Mouse (Mus musculus) kidney, postnatal 14 days (tissue): Measurements from ENCODE around the gene Gpd2.

Experiments
- DNase-seq: peaks from one replicate; pipeline ENCODE4 v3.0.0; 2022; ENCODE audit warnings: mixed read lengths

Gpd2 gene

DNA sequence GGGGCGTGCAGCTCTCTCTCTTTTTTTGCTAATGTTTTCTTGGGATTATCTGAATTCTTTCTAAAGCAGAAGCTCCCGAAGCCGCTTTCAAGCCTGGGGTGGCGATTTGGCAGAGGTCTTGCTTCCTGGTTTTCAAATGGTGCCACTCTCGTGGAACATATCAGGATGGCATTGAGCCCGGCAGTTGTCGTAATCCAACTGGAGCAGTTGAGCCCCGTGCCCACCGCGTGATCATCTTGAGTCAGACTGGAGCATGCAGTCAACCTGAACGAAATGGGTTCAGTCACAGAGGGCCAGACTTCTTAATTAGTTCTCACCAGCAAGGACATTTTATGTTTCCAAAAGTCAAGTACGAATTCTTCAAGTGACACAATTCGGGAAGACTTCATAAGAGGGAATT, 158.6 kb downstream of the Gpd2 start:
- peak; percentile 7 for DNase-seq

DNA sequence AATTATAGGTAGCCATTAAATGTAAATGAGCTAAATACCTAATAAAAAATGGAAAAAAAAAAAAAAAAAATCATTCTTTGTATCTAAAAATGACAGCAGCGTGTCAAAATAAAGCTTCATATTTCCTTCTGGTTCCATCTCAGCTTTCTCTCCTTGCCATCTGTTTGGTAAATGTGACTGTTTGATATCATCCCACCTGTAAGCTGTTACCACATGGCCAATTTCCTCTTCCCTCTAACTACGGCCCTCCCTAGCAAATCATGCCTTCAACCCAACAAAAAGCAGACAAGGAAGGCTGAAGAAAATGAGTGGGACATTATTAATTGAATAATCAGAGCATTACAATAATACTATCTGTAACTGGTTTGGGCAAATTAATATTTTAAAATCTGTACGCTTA, 160.3 kb downstream of the Gpd2 start:
- DNase-seq: no peak

DNA sequence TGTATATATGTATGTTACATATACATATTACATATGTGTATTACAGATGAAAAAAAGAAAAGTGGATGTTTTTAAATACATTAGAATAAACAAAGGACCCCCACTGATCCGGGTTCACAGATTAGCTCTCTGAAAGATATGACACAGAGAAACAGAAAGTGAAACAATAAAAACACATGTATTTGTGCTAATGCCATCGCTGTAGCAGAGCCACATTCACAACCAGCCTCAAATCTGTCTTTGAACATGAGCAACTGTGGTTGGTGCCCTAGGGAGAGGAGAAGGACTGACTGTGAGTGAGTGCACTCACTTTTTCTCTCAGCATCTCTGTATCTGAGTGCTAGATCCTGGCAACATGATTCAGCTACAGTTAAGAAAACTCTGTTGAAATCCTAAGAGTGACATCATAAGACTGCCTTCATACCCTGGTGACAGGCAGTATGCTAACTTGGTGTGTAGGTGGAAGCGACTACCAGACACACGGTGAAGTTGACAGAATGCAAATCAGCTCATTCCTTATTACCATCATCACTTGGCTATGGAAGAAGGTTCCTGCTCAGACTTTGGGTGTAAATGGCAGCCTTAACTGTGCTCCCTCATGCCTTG, 170.1 kb downstream of the Gpd2 start:
- DNase-seq: no peak

DNA sequence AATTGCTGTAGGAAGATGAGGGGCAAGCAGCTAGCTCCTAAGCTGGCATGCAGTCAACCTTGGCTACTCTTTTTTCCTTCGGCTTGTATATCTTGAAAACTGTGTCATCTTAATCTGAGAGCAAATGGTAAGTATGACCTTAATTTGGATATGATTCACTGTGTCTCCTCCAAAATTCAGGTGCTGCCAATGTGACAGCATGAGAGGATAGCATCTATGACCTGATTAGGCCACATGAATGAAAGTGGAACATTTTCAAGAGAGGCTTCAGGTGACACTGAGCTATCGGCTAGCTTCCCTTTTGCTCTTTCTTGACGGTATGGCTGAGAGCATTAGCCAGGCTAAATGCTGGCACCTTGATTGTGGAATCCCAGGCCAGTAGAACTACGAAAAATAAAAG, 171.0 kb downstream of the Gpd2 start:
- DNase-seq: no peak

DNA sequence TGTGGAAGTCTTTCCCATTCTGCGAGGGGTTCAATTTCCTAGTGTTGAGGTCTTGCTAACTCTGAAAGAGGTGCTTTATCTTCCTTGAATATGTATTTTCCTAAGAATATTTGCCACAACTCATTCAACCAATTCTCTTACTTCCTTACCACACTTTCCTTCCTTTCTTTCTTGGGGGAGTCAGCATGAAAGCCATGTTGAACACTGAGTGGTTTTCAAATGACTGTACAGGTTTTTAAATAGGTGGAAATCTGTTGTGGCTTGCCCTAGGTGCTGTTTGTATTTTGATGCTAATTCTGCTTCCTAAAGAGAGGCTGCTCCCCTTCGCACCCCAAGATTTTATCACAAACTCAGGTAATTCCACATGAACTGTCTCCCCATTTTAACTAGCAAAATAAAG, 174.1 kb downstream of the Gpd2 start:
- no peak for DNase-seq

DNA sequence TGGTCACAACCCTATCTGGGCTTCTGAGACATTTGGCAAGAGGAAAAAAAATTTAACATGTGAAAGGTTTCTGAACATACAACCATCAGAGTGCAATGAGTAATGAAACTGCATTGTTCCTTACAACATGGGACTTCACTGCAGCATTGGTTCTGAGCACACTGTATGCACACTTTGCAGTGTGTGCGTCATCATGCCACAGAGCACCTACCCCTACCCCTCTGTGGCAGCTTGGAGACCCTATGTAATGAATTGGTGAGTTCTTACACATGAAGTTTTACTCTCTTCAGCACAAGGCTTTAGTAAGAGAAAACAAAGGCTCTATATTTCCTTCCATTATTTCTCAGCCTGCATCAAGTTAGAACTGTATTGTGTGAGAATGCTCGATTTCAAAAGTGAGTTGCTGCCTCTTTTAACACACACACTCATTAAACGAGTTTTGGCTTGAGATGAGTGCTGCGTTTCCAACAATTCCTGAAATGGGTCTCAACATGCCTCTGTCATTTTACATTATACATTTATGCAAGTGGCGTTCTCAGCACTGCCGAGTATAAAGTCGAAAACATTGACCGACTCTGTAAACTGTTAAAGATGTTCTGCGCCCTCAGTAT, 177.2 kb downstream of the Gpd2 start:
- no peak for DNase-seq

DNA sequence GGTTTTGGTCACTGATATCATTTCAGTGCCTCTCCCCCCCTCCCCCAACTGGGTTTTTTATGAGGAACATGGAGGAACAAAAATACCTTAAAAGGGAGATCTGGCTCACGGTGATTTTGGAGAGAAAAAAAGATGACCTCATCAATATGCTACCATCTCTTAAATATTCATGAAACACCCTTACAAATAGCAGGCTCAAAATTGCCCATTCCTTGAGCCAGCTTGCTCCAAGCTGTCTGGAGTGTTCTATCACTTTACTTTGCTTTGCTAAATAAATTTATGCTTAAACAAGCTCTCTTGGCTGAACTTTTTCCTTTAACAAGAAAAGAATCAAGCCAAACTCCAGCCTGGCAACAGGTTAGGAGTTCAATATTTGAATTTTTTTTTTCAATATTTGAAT, 179.3 kb downstream of the Gpd2 start:
- DNase-seq: no peak
